Mouse (Mus musculus) liver, embryonic 14.5 days (tissue): Measurements from ENCODE around the gene Eml1. TPM values are rescaled to one million over a fixed set of nuclear protein-coding genes. Genes with fewer than 3 reads are reported as not detected.

Experiments
- ATAC-seq: fragments of 200-750 bp; cut with Nextera tagmentation; 2 replicates; pipeline ENCODE4 v1.8.0; 2017; ENCODE audit warnings: moderate number of reproducible peaks, mild to moderate bottlenecking, moderate library complexity; ENCODE audit not compliant: insufficient read depth
- DNase-seq, 3 experiments: peaks; one replicate each; pipeline ENCODE4 v3.0.0-alpha.2; 2012 to 2013; ENCODE audit warnings: low read depth in 3 of 3, low spot score in 3 of 3
- H3K27ac ChIP-seq: fragments of 300-500 bp; sonication (generic); 2 replicates; pipeline ENCODE4 v1.5.1; 2014; ENCODE audit warnings: moderate library complexity, mild to moderate bottlenecking, control low read depth, inconsistent platforms
- H3K27me3 ChIP-seq: fragments of 300-500 bp; sonication (generic); 2 replicates; pipeline ENCODE4 v1.6.1; 2014; ENCODE audit warnings: mild to moderate bottlenecking, low read length, moderate library complexity; ENCODE audit not compliant: control insufficient read depth, insufficient read depth
- H3K36me3 ChIP-seq: fragments of 300-500 bp; sonication (generic); replicated peaks from 2 replicates; pipeline ENCODE4 v1.6.1; 2014; ENCODE audit warnings: low read depth; ENCODE audit not compliant: control insufficient read depth, insufficient read depth
- H3K4me1 ChIP-seq, 2 experiments: fragments of 200-500 bp in 1 of 2; fragments of 300-500 bp in 1 of 2; sonication (generic) in 1 of 2; replicated peaks; 2 replicates each; pipeline ENCODE4 v1.6.1; 2012 to 2014; ENCODE audit warnings: antibody characterized with exemption in 1 of 2, inconsistent platforms in 1 of 2, low read length in 1 of 2; ENCODE audit not compliant: control insufficient read depth in 2 of 2, insufficient read depth in 2 of 2
- H3K4me2 ChIP-seq: fragments of 300-500 bp; sonication (generic); 2 replicates; pipeline ENCODE4 v1.6.1; 2014; ENCODE audit warnings: low read depth, mild to moderate bottlenecking, control low read depth, moderate library complexity
- H3K4me3 ChIP-seq, 2 experiments: fragments of 200-500 bp in 1 of 2; fragments of 300-500 bp in 1 of 2; sonication (generic) in 1 of 2; 2 replicates each; pipeline ENCODE4 v1.5.1; 2012 to 2014; ENCODE audit warnings: low read depth in 2 of 2, low read length in 2 of 2, mild to moderate bottlenecking in 2 of 2, control low read depth in 1 of 2, inconsistent platforms in 1 of 2, moderate library complexity in 1 of 2; ENCODE audit not compliant: insufficient read depth in 1 of 2
- H3K9ac ChIP-seq: fragments of 300-500 bp; sonication (generic); replicated peaks from 2 replicates; pipeline ENCODE4 v1.6.1; 2014; ENCODE audit warnings: mild to moderate bottlenecking, control low read depth, moderate library complexity
- H3K9me3 ChIP-seq: fragments of 300-500 bp; sonication (generic); 2 replicates; pipeline ENCODE4 v1.6.1; 2016; ENCODE audit warnings: low read length, mixed read lengths; ENCODE audit not compliant: control insufficient read depth
- CTCF ChIP-seq: IDR thresholded peaks from 2 replicates; pipeline ENCODE4 v1.5.1; 2016; ENCODE audit warnings: antibody characterized with exemption, low read depth, control low read depth
- EP300 ChIP-seq: IDR thresholded peaks from 2 replicates; pipeline ENCODE4 v1.6.1; 2016; ENCODE audit warnings: antibody characterized with exemption, low read depth
- WGBS: fragments of 180-500 bp; shearing (Covaris S2); extraction: QIAGEN DNeasy Blood & Tissue Kit; methylation state at CpG from one replicate; pipeline ENCODE4 v1.1.7; 2014; ENCODE audit not compliant: insufficient replicate concordance; 5-methylcytosine and 5-hydroxymethylcytosine counted together
- polyA plus RNA-seq, 2 experiments: library from polyadenylated mRNA; depleted of rRNA in 1 of 2; stranded (reverse) in 1 of 2; unstranded in 1 of 2; fragments of >200 nt; fragmentation: Nextera tagmentation in 1 of 2; extraction: Ambion mirVana in 1 of 2; gene quantifications; 2 replicates each; pipeline versions ENCODE4 v1.2.1 to v1.2.3; 2012 to 2014

The Eml1 gene
- polyA plus RNA-seq, 2 experiments, result 2.5 to 3.3 TPM

- Histone ChIP-seq H3K4me2 (no peak overlapping the region), H3K4me3 (no peak overlapping the region), H3K9me3 (no peaks in the 10 kb centered on the region), H3K9ac (no peak overlapping the region), H3K36me3 (no peaks in the 10 kb centered on the region), H3K27ac (no peak overlapping the region), H3K27me3 (no peaks in the 10 kb centered on the region), H3K4me1 (no peaks in the 10 kb centered on the region)
- DNase-seq, result no peak
- TF ChIP-seq CTCF, result no peak
- no peak for TF ChIP-seq EP300
- no peak for ATAC-seq
- 67% methylated on average over 13 of the region's 13 CpGs for WGBS
These were observed 15.9 kb downstream of the Eml1 start for GRCm38 (mm10) chr12:108386476-108387232.

- H3K9me3 ChIP-seq, result no peaks in the 10 kb centered on the region
- DNase-seq (no peak), ATAC-seq (no peak)
- no peak overlapping the region for H3K4me3 ChIP-seq
- no peak overlapping the region for H3K27ac ChIP-seq
- H3K4me2 ChIP-seq, result no peak overlapping the region
- TF ChIP-seq EP300, result no peak
- TF ChIP-seq CTCF, result no peak
- no peaks in the 10 kb centered on the region for H3K27me3 ChIP-seq
- H3K36me3 ChIP-seq, result no peaks in the 10 kb centered on the region
- 39% methylated on average over 3 of the region's 3 CpGs for WGBS
- no peaks in the 10 kb centered on the region for H3K4me1 ChIP-seq
- no peak overlapping the region for H3K9ac ChIP-seq
These were observed 19.0 kb downstream of the Eml1 start for GRCm38 (mm10) chr12:108389718-108390117.

- 56% methylated on average over 12 of the region's 12 CpGs for WGBS
- Histone ChIP-seq H3K36me3 (no peaks in the 10 kb centered on the region), H3K9ac (no peak overlapping the region), H3K27me3 (no peaks in the 10 kb centered on the region), H3K9me3 (no peaks in the 10 kb centered on the region), H3K4me2 (no peak overlapping the region), H3K4me3 (no peak overlapping the region), H3K4me1 (no peaks in the 10 kb centered on the region), H3K27ac (no peak overlapping the region)
- DNase-seq (no peak), ATAC-seq (no peak)
- no peak for TF ChIP-seq CTCF
- TF ChIP-seq EP300, result no peak
These were observed 21.7 kb downstream of the Eml1 start for GRCm38 (mm10) chr12:108392254-108393044.

GRCm38 (mm10) chr12:108393082-108393481 lies 22.3 kb downstream of the Eml1 start:
- no peak for ATAC-seq
- no peaks in the 10 kb centered on the region for H3K9me3 ChIP-seq
- H3K4me3 ChIP-seq, result no peak overlapping the region
- no peaks in the 10 kb centered on the region for H3K27me3 ChIP-seq
- no peaks in the 10 kb centered on the region for H3K4me1 ChIP-seq
- 65% methylated on average over 4 of the region's 4 CpGs for WGBS
- H3K4me2 ChIP-seq, result no peak overlapping the region
- no peak overlapping the region for H3K9ac ChIP-seq
- DNase-seq, result no peak
- no peak for TF ChIP-seq EP300
- no peak for TF ChIP-seq CTCF
- H3K36me3 ChIP-seq, result no peaks in the 10 kb centered on the region
- no peak overlapping the region for H3K27ac ChIP-seq

GRCm38 (mm10) chr12:108393637-108394036 lies 22.9 kb downstream of the Eml1 start:
- no peak overlapping the region for H3K27ac ChIP-seq
- H3K4me2 ChIP-seq, result no peak overlapping the region
- DNase-seq, result no peak
- TF ChIP-seq EP300 (no peak), CTCF (no peak)
- no peaks in the 10 kb centered on the region for H3K4me1 ChIP-seq
- no peak overlapping the region for H3K4me3 ChIP-seq
- H3K9ac ChIP-seq, result no peak overlapping the region
- no peaks in the 10 kb centered on the region for H3K27me3 ChIP-seq
- no peak for ATAC-seq
- WGBS, result 53% methylated on average over 4 of the region's 4 CpGs
- no peaks in the 10 kb centered on the region for H3K9me3 ChIP-seq
- no peaks in the 10 kb centered on the region for H3K36me3 ChIP-seq
